Mouse (Mus musculus): ENCODE measurements around the gene Stra6l. TPM values are rescaled to one million over a fixed set of nuclear protein-coding genes. Genes with fewer than 3 reads are reported as not detected.

The Stra6l gene
- 0.67 and 1.2 TPM in 2 replicates for polyA plus RNA-seq (2012; rRNA removed)

DNA sequence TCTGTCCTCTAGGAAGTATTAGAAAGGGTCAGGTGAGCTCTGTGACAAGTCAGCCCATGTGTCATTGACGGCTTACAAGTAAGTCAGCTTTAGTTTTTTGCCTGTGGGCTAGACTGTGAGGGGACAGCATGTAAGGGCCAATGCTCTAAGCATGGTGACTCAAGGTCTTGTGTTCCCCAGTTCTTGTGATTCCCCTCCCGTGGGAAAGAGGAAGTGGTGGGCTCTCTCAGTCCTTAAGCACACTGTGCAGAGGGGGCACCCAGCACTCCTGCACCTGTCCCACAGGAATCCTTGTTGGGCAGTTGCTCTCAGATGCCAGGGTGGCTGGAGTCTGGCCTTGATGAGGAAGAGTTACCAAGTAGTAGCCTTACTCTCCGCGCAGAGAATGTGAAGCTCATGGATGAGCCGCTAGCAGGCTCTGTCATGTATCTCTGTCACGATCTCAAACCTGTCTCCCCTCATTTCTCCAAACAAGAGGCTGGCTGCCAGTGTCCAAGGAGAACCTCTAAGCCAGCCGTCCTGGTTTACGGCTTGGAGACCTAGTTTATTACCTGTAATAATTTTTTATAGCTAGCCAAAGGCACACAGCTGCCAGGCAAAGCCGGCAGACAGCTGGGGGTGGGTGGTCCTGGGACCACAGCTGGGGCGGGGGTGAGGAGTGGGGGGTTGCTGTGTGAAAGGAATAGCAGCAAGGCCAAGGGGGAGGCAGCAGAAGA, at the start of gene Stra6l:
Gene Stra6l (plus strand): TSS at position 556 of the 716 bp plus-strand sequence.

DNA sequence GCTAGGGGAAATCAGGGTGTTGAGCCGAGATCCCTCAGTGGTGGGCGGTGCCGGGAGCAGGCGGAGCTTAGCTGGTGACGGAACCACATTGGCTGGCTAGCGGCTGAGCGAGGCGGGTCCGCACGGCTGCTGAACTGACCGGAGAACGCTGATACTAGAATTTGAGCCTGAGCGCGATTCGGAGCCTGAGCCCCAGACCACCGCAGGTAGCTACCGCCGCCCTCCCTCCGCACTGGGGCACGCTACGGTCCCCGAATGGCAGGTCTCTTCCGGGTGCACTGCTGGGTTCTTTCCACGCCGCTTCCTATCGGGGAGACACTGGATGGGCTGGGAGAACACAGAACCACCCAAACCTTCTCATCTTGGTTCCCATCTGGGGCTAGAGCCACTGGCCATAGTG, 49.5 kb upstream of the Stra6l start, which contains the start of gene Aldh1b1:
Gene Aldh1b1 (plus strand): TSS at position 59 of the 400 bp plus-strand sequence.

DNA sequence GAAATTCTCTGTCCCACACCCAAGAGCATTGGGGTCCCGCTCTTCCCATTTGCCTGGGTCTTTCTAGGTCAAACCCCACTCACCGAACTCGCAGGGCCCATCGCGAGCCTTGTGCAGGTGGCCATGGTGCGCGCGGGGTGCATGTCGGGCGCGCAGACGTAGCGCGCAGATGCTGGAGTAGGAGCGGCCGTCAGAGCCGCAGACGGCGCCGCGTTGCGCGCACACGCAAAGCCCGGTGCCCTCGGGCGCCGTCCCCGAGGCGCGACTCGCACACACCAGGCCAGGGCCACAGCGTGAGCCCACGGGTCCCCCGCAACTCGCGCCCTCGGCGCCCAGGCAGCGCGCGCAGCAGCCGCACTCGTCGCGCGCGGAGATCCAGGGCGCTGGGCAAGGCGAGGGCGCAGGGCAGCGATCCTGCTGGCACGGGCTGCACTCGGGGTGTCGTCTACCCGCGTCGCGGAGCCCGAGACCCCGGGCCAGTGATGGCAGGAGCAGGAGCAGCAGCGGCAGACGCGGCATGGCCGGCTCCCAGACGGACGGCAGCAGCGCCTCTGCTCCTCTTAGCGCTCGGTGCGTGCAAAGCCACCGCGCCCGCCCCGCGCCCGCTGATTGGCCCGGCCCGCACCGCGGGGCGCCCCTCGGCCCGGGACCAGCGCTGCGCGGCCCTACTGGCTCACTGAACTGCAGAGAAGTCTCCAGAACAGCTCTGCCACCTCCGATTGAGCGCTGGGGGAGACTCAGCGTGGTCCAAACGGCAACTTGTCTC, 22.0 kb upstream of the Stra6l start, which contains the start of gene Igfbpl1:
Gene Igfbpl1 (minus strand): TSS at position 649 of the 766 bp plus-strand sequence.

DNA sequence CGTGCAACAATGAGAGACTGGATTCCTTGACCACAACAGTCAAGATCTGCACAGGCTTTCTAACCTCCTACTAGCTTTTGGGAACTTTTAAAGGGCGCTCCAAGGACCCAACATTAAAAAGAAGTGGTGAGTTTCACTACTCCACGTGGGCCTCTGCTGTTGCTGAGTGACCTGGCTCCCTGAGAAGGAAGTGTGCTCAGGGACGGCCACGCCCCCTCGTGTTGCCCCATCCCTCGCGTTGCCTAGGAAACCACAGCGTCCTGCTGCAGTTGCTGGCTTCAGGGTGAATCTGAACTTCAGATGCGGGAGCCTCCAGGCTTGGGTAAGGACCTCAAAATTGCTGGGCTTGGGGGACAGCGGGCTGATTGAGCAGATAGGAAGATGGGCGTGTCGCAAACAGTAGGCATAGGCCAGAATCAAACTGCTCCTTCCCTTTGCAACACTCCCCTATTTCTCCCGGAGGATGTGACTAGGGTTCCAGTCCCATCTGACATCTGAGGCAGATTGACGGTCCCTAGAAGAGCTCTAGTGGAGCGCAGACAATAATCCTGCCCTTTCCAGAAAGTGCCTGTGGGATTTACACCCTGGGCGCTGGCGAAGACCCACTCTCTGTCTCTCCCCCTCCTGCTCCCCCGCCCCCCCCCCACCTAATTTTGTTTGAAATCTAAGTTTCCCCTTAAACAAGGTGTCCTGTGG, 41.8 kb downstream of the Stra6l start, which contains the start of gene Ccdc180:
Gene Ccdc180 (plus strand): TSS at position 238 of the 696 bp plus-strand sequence.

Other genes with a start within 250 kb of the Stra6l start
- 26.4 and 36.7 TPM in 2 replicates for gene Aldh1b1, start 49.6 kb upstream of the Stra6l start, polyA plus RNA-seq (2012; rRNA removed)
- 0.12 and 0.28 TPM in 2 replicates for gene Igfbpl1, start 21.7 kb upstream of the Stra6l start, polyA plus RNA-seq (2012; rRNA removed)
- 1.6 and 1.9 TPM in 2 replicates for gene Ccdc180, start 41.6 kb downstream of the Stra6l start, polyA plus RNA-seq (2012; rRNA removed)
- gene Tdrd7, start 116.7 kb downstream of the Stra6l start, polyA plus RNA-seq (2012; rRNA removed), result 9.9 and 11.1 TPM in 2 replicates
- 1.9 and 3.0 TPM in 2 replicates for gene Tmod1, start 190.3 kb downstream of the Stra6l start, polyA plus RNA-seq (2012; rRNA removed)

Measured in ovary, adult 2 months (tissue).